Mouse (Mus musculus) myocyte (in vitro differentiated cells): ENCODE data around the gene Psmb6. TPM values are rescaled to one million over a fixed set of nuclear protein-coding genes. Genes with fewer than 3 reads are reported as not detected.

Experiments
- H3K27me3 ChIP-seq: one replicate; pipeline ENCODE4 v1.6.1; 2011; ENCODE audit not compliant: control insufficient read depth, insufficient read depth, insufficient read length
- H3K36me3 ChIP-seq: one replicate; pipeline ENCODE4 v1.6.1; 2011; ENCODE audit not compliant: control insufficient read depth, insufficient read depth
- H3K4me2 ChIP-seq: one replicate; pipeline ENCODE4 v1.6.1; 2011; ENCODE audit warnings: low read depth, control low read depth
- H3K4me3 ChIP-seq: one replicate; pipeline ENCODE4 v1.5.1; 2011; ENCODE audit warnings: mild to moderate bottlenecking, control low read depth, moderate library complexity
- H3K79me2 ChIP-seq: one replicate; pipeline ENCODE4 v1.6.1; 2011; ENCODE audit not compliant: control insufficient read depth, insufficient read depth
- H3ac ChIP-seq: one replicate; pipeline ENCODE4 v1.6.1; 2011; ENCODE audit not compliant: control insufficient read depth, insufficient read length
- CEBPB ChIP-seq: IDR thresholded peaks from 2 replicates; pipeline ENCODE4 v1.6.1; 2011; ENCODE audit warnings: mild to moderate bottlenecking, moderate library complexity; ENCODE audit not compliant: poor library complexity, insufficient read depth, severe bottlenecking
- E2F4 ChIP-seq: IDR thresholded peaks from one replicate; pipeline ENCODE4 v1.6.1; 2011; ENCODE audit warnings: mild to moderate bottlenecking, control low read depth, moderate library complexity; ENCODE audit not compliant: insufficient read depth
- MAX ChIP-seq: IDR thresholded peaks from one replicate; pipeline ENCODE4 v1.6.1; 2011; ENCODE audit warnings: low read depth, mild to moderate bottlenecking, control low read depth
- MYOD1 ChIP-seq, 3 experiments: IDR thresholded peaks; one replicate each; pipeline ENCODE4 v1.6.1; 2011; ENCODE audit warnings: control low read depth in 2 of 3, low read depth in 2 of 3, mild to moderate bottlenecking in 2 of 3, moderate library complexity in 1 of 3; ENCODE audit not compliant: insufficient read length in 2 of 3, control insufficient read depth in 1 of 3
- MYOG ChIP-seq, 3 experiments: IDR thresholded peaks; one replicate each; pipeline ENCODE4 v1.6.1; 2011; ENCODE audit warnings: control low read depth in 2 of 3, low read depth in 2 of 3, mild to moderate bottlenecking in 2 of 3; ENCODE audit not compliant: insufficient read length in 2 of 3, control insufficient read depth in 1 of 3, insufficient read depth in 1 of 3
- POLR2A ChIP-seq: IDR thresholded peaks from one replicate; pipeline ENCODE4 v1.6.1; 2011; ENCODE audit warnings: low read depth, mild to moderate bottlenecking, control low read depth, moderate library complexity; ENCODE audit not compliant: insufficient read length
- POLR2AphosphoS2 ChIP-seq: IDR thresholded peaks from one replicate; pipeline ENCODE4 v1.6.1; 2011; ENCODE audit warnings: low read depth, control low read depth; ENCODE audit not compliant: insufficient read length
- REST ChIP-seq: IDR thresholded peaks from one replicate; pipeline ENCODE4 v1.6.1; 2011; ENCODE audit warnings: mild to moderate bottlenecking, control low read depth, moderate library complexity; ENCODE audit not compliant: insufficient read depth, insufficient read length
- SRF ChIP-seq: IDR thresholded peaks from one replicate; pipeline ENCODE4 v1.6.1; 2011; ENCODE audit warnings: low read depth; ENCODE audit not compliant: control insufficient read depth, insufficient read length
- TCF12 ChIP-seq: IDR thresholded peaks from one replicate; pipeline ENCODE4 v1.6.1; 2011; ENCODE audit warnings: mild to moderate bottlenecking, control low read depth; ENCODE audit not compliant: poor library complexity, insufficient read depth, severe bottlenecking
- TCF3 ChIP-seq: IDR thresholded peaks from one replicate; pipeline ENCODE4 v1.6.1; 2011; ENCODE audit warnings: low read depth, control low read depth; ENCODE audit not compliant: insufficient read length
- USF1 ChIP-seq: IDR thresholded peaks from one replicate; pipeline ENCODE4 v1.6.1; 2011; ENCODE audit warnings: low read depth, mild to moderate bottlenecking, control low read depth, moderate library complexity
- polyA plus RNA-seq: library from polyadenylated mRNA; unstranded; fragments of >200 nt; fragmentation: generic; extraction: Trizol; gene quantifications from one replicate; pipeline ENCODE4 v1.2.1, GENCODE M21; 2012; ENCODE audit warnings: missing spikeins

The Psmb6 gene
- polyA plus RNA-seq, 1 experiment: 575 TPM

DNA sequence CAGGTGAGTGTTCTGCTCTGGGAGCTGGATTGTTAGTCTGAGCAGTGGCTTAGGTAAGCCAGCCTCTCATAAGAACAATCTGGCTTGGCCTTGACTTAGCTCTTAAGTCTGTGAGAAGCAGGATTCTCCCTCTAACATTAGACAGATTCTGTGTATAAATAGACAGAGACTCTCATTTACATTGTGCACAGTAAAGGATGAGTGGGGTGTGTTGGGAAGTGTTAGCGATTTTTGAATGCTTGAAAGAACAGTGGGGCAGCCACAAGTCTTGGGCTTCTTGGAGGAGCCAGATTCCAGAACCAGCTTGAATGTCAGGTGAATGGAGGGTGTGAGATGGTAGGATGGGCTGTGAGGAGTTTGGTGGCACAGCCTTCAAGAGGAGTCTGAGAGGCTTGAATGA, 46.5 kb downstream of the Psmb6 start:
- Histone ChIP-seq H3ac (no peak overlapping the region), H3K27me3 (no peaks in the 10 kb centered on the region), H3K36me3 (no peaks in the 10 kb centered on the region), H3K4me3 (no peak overlapping the region), H3K4me2 (peak overlapping the region; percentile 9), H3K79me2 (peaks cover 90% of the 10 kb centered on the region)
- no peak for TF ChIP-seq TCF3
- TF ChIP-seq TCF12: no peak
- no peak for TF ChIP-seq SRF
- no peak for TF ChIP-seq REST
- no peak for TF ChIP-seq CEBPB
- no peak for TF ChIP-seq POLR2A
- no peak for TF ChIP-seq MYOG (IDR thresholded peaks at IDR 0.05; ENCODE audit: control insufficient read depth in 1 of 3, insufficient read depth in 1 of 3, insufficient read length in 2 of 3, low read depth in 2 of 3)
- no peak for TF ChIP-seq MYOD1 (IDR thresholded peaks at IDR 0.05; ENCODE audit: control insufficient read depth in 1 of 3, insufficient read length in 2 of 3, low read depth in 2 of 3)
- TF ChIP-seq MAX: no peak
- TF ChIP-seq USF1: no peak
- no peak for TF ChIP-seq POLR2AphosphoS2
- no peak for TF ChIP-seq E2F4

- no peak overlapping the region for H3ac ChIP-seq
- H3K27me3 ChIP-seq: no peaks in the 10 kb centered on the region
- H3K4me2 ChIP-seq: peak overlapping the region; percentile 77
- TF ChIP-seq POLR2AphosphoS2: no peak
- TF ChIP-seq POLR2A: no peak
- no peak for TF ChIP-seq MYOG (IDR thresholded peaks at IDR 0.05; ENCODE audit: control insufficient read depth in 1 of 3, insufficient read depth in 1 of 3, insufficient read length in 2 of 3, low read depth in 2 of 3)
- TF ChIP-seq TCF3: no peak
- no peak for TF ChIP-seq USF1
- TF ChIP-seq TCF12: no peak
- no peak for TF ChIP-seq REST
- TF ChIP-seq MAX: no peak
- TF ChIP-seq E2F4: no peak
- no peak for TF ChIP-seq MYOD1 (IDR thresholded peaks at IDR 0.05; ENCODE audit: control insufficient read depth in 1 of 3, insufficient read length in 2 of 3, low read depth in 2 of 3)
- TF ChIP-seq CEBPB: no peak
- H3K79me2 ChIP-seq: peaks cover 86% of the 10 kb centered on the region
- H3K4me3 ChIP-seq: no peak overlapping the region
- no peaks in the 10 kb centered on the region for H3K36me3 ChIP-seq
These were observed 47.3 kb downstream of the Psmb6 start for GRCm38 (mm10) chr11:70572348-70572902.

DNA sequence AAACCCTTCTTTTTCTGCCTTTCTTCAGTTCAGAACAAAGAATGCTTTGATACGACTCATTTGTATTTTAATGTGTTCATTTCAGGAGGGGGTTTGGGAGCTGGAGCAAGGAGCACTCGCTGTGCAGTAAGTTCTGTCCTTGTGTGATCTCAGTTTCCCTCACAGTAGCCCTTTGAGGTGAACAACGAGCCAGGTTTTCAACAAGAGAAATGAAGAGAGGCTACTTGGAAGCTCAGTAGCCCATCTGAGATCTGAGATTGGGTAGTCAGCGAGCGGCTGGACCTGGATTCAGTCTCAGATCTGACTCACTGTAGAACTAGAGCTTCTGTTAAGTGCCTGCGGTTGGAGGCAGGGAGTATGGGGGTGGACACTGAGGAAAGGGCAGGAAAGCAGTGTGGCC, 48.7 kb downstream of the Psmb6 start:
- no peak overlapping the region for H3K4me3 ChIP-seq
- no peaks in the 10 kb centered on the region for H3K36me3 ChIP-seq
- H3K4me2 ChIP-seq: peak overlapping the region; percentile 77
- TF ChIP-seq E2F4: no peak
- no peak for TF ChIP-seq TCF12
- TF ChIP-seq MYOG (IDR thresholded peaks at IDR 0.05; ENCODE audit: control insufficient read depth in 1 of 3, insufficient read depth in 1 of 3, insufficient read length in 2 of 3, low read depth in 2 of 3): no peak
- TF ChIP-seq POLR2AphosphoS2: no peak
- no peak for TF ChIP-seq USF1
- TF ChIP-seq SRF: no peak
- no peak for TF ChIP-seq MAX
- TF ChIP-seq REST: no peak
- TF ChIP-seq MYOD1 (IDR thresholded peaks at IDR 0.05; ENCODE audit: control insufficient read depth in 1 of 3, insufficient read length in 2 of 3, low read depth in 2 of 3): no peak
- no peak for TF ChIP-seq TCF3
- TF ChIP-seq POLR2A: no peak
- TF ChIP-seq CEBPB: no peak
- no peak overlapping the region for H3ac ChIP-seq
- H3K27me3 ChIP-seq: no peaks in the 10 kb centered on the region
- peaks cover 86% of the 10 kb centered on the region for H3K79me2 ChIP-seq

- H3K4me2 ChIP-seq: peak overlapping the region; percentile 73
- H3K27me3 ChIP-seq: no peaks in the 10 kb centered on the region
- no peak overlapping the region for H3K4me3 ChIP-seq
- H3K79me2 ChIP-seq: peaks cover 71% of the 10 kb centered on the region
- TF ChIP-seq MYOG (IDR thresholded peaks at IDR 0.05; ENCODE audit: control insufficient read depth in 1 of 3, insufficient read depth in 1 of 3, insufficient read length in 2 of 3, low read depth in 2 of 3) (peak in 1 of 3 experiments; percentile 31), MAX (no peak), MYOD1 (IDR thresholded peaks at IDR 0.05; ENCODE audit: control insufficient read depth in 1 of 3, insufficient read length in 2 of 3, low read depth in 2 of 3) (peak in 2 of 3 experiments; percentile 23 to 74)
- no peak overlapping the region for H3ac ChIP-seq
- H3K36me3 ChIP-seq: no peaks in the 10 kb centered on the region
These were observed 52.0 kb downstream of the Psmb6 start for GRCm38 (mm10) chr11:70577201-70577600.

Other genes with a start within 250 kb of the Psmb6 start
- gene Alox12e, start 202.7 kb upstream of the Psmb6 start, polyA plus RNA-seq: not detected
- gene Alox15, start 173.3 kb upstream of the Psmb6 start, polyA plus RNA-seq: not detected
- gene Pelp1, start 115.3 kb upstream of the Psmb6 start, polyA plus RNA-seq: 26.5 TPM
- gene Arrb2, start 92.7 kb upstream of the Psmb6 start, polyA plus RNA-seq: 20.1 TPM
- gene Med11, start 73.4 kb upstream of the Psmb6 start, polyA plus RNA-seq: 29.6 TPM
- gene Zmynd15, start 65.9 kb upstream of the Psmb6 start, polyA plus RNA-seq: not detected
- gene Cxcl16, start 65.4 kb upstream of the Psmb6 start, polyA plus RNA-seq: 0.08 TPM
- not detected for gene Tm4sf5, start 20.1 kb upstream of the Psmb6 start, polyA plus RNA-seq
- not detected for gene Vmo1, start 10.8 kb upstream of the Psmb6 start, polyA plus RNA-seq
- gene Gltpd2, start 6.2 kb upstream of the Psmb6 start, polyA plus RNA-seq: not detected
- gene Gm40193, start 7.6 kb downstream of the Psmb6 start, polyA plus RNA-seq: not detected
- 10.2 TPM for gene Pld2, start 14.7 kb downstream of the Psmb6 start, polyA plus RNA-seq
- 34.4 TPM for gene Mink1, start 37.5 kb downstream of the Psmb6 start, polyA plus RNA-seq
- 0.10 TPM for gene 4930544D05Rik, start 90.5 kb downstream of the Psmb6 start, polyA plus RNA-seq
- 5.3 TPM for gene Chrne, start 93.8 kb downstream of the Psmb6 start, polyA plus RNA-seq
- gene Gp1ba, start 113.8 kb downstream of the Psmb6 start, polyA plus RNA-seq: 0.22 TPM
- gene Rnf167, start 121.9 kb downstream of the Psmb6 start, polyA plus RNA-seq: 16.7 TPM
- 165 TPM for gene Slc25a11, start 122.1 kb downstream of the Psmb6 start, polyA plus RNA-seq
- 2,636 TPM for gene Pfn1, start 129.3 kb downstream of the Psmb6 start, polyA plus RNA-seq
- gene Eno3, start 131.8 kb downstream of the Psmb6 start, polyA plus RNA-seq: 1,792 TPM
- gene Spag7, start 144.0 kb downstream of the Psmb6 start, polyA plus RNA-seq: 52.4 TPM
- 11.9 TPM for gene Camta2, start 162.7 kb downstream of the Psmb6 start, polyA plus RNA-seq
- 1.1 TPM for gene Inca1, start 174.8 kb downstream of the Psmb6 start, polyA plus RNA-seq
- gene Kif1c, start 175.2 kb downstream of the Psmb6 start, polyA plus RNA-seq: 96.3 TPM
- gene Zfp3, start 238.8 kb downstream of the Psmb6 start, polyA plus RNA-seq: 2.7 TPM